Mouse (Mus musculus) hindbrain, postnatal 0 days (tissue): Measurements from ENCODE around the gene Neurl4. TPM values are rescaled to one million over a fixed set of nuclear protein-coding genes. Genes with fewer than 3 reads are reported as not detected.

Source experiments
- ATAC-seq: fragments of 200-750 bp; cut with Nextera tagmentation; 2 replicates; pipeline ENCODE4 v1.8.0; 2017; ENCODE audit warnings: mild to moderate bottlenecking, moderate TSS enrichment, moderate library complexity
- DNase-seq: peaks from one replicate; pipeline ENCODE4 v3.0.0-alpha.2; 2015; ENCODE audit warnings: low spot score
- H3K27ac ChIP-seq: fragments of 300-500 bp; sonication (generic); 2 replicates; pipeline ENCODE4 v1.5.1; 2014; ENCODE audit warnings: mild to moderate bottlenecking
- H3K27me3 ChIP-seq: fragments of 300-500 bp; sonication (generic); 2 replicates; pipeline ENCODE4 v1.6.1; 2014; ENCODE audit warnings: low read length, mixed read lengths; ENCODE audit not compliant: insufficient read depth
- H3K36me3 ChIP-seq: fragments of 300-500 bp; sonication (generic); 2 replicates; pipeline ENCODE4 v1.6.1; 2014; ENCODE audit warnings: low read length, mixed read lengths; ENCODE audit not compliant: insufficient read depth
- H3K4me1 ChIP-seq: fragments of 300-500 bp; sonication (generic); 2 replicates; pipeline ENCODE4 v1.6.1; 2014; ENCODE audit warnings: antibody characterized with exemption, low read length, mixed read lengths; ENCODE audit not compliant: insufficient read depth
- H3K4me2 ChIP-seq: fragments of 300-500 bp; sonication (generic); 2 replicates; pipeline ENCODE4 v1.6.1; 2014; ENCODE audit warnings: low read depth, mild to moderate bottlenecking, low read length, moderate library complexity, mixed read lengths
- H3K4me3 ChIP-seq: fragments of 300-500 bp; sonication (generic); 2 replicates; pipeline ENCODE4 v1.5.1; 2014; ENCODE audit warnings: low read length
- H3K9ac ChIP-seq: fragments of 300-500 bp; sonication (generic); replicated peaks from 2 replicates; pipeline ENCODE4 v1.6.1; 2014; ENCODE audit warnings: mild to moderate bottlenecking, low read length, moderate library complexity, mixed read lengths
- H3K9me3 ChIP-seq: fragments of 300-500 bp; sonication (generic); 2 replicates; pipeline ENCODE4 v1.6.1; 2016; ENCODE audit warnings: low read length, mixed read lengths
- CTCF ChIP-seq: IDR thresholded peaks from 2 replicates; pipeline ENCODE4 v1.5.1; 2016; ENCODE audit warnings: antibody characterized with exemption, control low read depth, low read depth
- WGBS: fragments of 180-500 bp; shearing (Covaris S2); extraction: QIAGEN DNeasy Blood & Tissue Kit; methylation state at CpG from one replicate; pipeline ENCODE4 v1.1.7; 2014; 5-methylcytosine and 5-hydroxymethylcytosine counted together
- polyA plus RNA-seq: library from polyadenylated mRNA; unstranded; fragments of >200 nt; fragmentation: Nextera tagmentation; extraction: Ambion mirVana; gene quantifications from 2 replicates; pipeline ENCODE4 v1.2.1, GENCODE M21; 2015
- total RNA-seq: library from RNA; depleted of rRNA; stranded (reverse); fragments of >200 nt; gene quantifications from 2 replicates; pipeline ENCODE4 v1.2.3, GENCODE M21; 2014

Neurl4 gene
- total and polyA plus RNA-seq, 2 experiments from 2014 or later: 11.9 to 118 TPM

- DNase-seq (no peak), ATAC-seq (no peak)
- Histone ChIP-seq H3K4me3 (no peak overlapping the region), H3K36me3 (peaks cover 37% of the 10 kb centered on the region), H3K27ac (no peak overlapping the region), H3K4me1 (peaks cover 18% of the 10 kb centered on the region), H3K27me3 (no peaks in the 10 kb centered on the region), H3K4me2 (no peak overlapping the region), H3K9ac (no peak overlapping the region), H3K9me3 (no peaks in the 10 kb centered on the region)
- 81% methylated on average over 8 of the region's 8 CpGs for WGBS
- TF ChIP-seq CTCF: no peak
Measured at GRCm38 (mm10) chr11:69917379-69917948, 16.6 kb downstream of the Neurl4 start.

GRCm38 (mm10) chr11:69918118-69918517 is 17.2 kb downstream of the Neurl4 start:
- ATAC-seq (no peak), DNase-seq (no peak)
- no peak for TF ChIP-seq CTCF
- H3K9me3 ChIP-seq: no peaks in the 10 kb centered on the region
- WGBS: 85% methylated on average over 5 of the region's 5 CpGs
- H3K4me2 ChIP-seq: no peak overlapping the region
- peaks cover 18% of the 10 kb centered on the region for H3K4me1 ChIP-seq
- no peaks in the 10 kb centered on the region for H3K27me3 ChIP-seq
- peaks cover 37% of the 10 kb centered on the region for H3K36me3 ChIP-seq
- H3K27ac ChIP-seq: no peak overlapping the region
- no peak overlapping the region for H3K9ac ChIP-seq
- no peak overlapping the region for H3K4me3 ChIP-seq

DNA sequence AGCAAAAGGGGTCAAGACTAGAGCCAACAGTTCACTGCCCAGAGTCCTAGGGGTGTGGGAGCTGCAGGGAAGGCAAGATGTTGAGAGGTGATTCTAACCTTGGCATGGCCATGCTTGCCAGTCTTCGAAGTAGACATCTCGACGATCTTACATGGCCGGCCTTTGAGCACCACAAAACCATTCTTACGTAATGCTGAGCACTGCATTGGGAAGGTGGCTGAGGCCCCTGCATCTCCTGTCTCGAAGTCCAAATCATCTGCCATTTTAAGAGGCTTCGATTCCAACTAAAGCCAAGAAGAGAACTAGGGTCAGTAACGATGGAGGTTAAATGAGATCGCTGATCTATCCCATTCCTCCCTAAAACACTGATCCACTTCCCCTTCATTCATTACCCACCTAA is 18.2 kb downstream of the Neurl4 start:
- Histone ChIP-seq H3K27ac (no peak overlapping the region), H3K9me3 (no peaks in the 10 kb centered on the region), H3K4me2 (peak overlapping the region; percentile 79), H3K36me3 (peaks cover 37% of the 10 kb centered on the region), H3K27me3 (no peaks in the 10 kb centered on the region), H3K9ac (peak overlapping the region; percentile 95; the same call in 1 of the 2 replicates), H3K4me1 (peaks cover 15% of the 10 kb centered on the region), H3K4me3 (peak overlapping the region; percentile 85; the same call in 1 of the 2 replicates)
- DNase-seq: no peak
- ATAC-seq: no peak
- WGBS: 80% methylated on average over 9 of the region's 9 CpGs
- TF ChIP-seq CTCF: no peak

DNA sequence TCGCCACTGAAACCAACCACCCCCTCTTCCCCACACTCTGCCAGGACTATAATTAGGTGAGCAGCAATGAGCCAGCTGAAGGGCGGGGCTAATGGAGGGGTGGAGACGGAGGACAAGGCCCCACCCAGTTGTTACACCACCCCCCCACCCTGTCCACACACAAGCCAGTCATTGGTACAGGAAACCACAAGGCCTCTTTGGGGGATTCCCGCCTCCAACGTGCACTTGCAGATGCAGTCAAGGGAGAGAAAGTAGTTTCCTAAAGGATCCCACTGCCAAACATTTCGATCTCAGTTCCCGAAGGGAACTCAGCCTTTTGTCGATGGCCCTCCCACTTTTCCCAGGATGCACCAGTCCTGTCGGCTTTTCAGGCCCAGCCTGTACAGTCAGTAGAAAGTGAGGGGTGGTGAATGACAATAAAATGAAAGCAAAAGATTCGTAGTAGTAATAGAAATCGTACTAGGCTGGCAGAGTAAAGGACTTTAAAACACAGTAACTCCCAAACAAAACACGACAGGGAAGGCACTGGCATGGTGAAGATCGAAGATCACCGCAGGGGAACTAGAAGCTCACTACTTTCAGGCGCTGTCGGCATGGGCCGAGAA is 18.9 kb downstream of the Neurl4 start:
- H3K4me3 ChIP-seq: peak overlapping the region; percentile 85
- 1% methylated on average over 17 of the region's 17 CpGs for WGBS
- DNase-seq: peak; percentile 78

GRCm38 (mm10) chr11:69920266-69921031 is 19.6 kb downstream of the Neurl4 start:
- Histone ChIP-seq H3K27ac (peak overlapping the region; percentile 96), H3K27me3 (no peaks in the 10 kb centered on the region), H3K4me2 (peak overlapping the region; percentile 79), H3K9me3 (no peaks in the 10 kb centered on the region), H3K4me3 (peak overlapping the region; percentile 85), H3K4me1 (peaks cover 10% of the 10 kb centered on the region), H3K9ac (peak overlapping the region; percentile 95), H3K36me3 (peaks cover 31% of the 10 kb centered on the region)
- no peak for TF ChIP-seq CTCF
- under 1% methylated on average over 50 of the region's 65 CpGs for WGBS
- DNase-seq (peak; percentile 45), ATAC-seq (no peak)

More for the DNA sequence above, 18.9 kb downstream of the Neurl4 start:
- H3K27me3 ChIP-seq: no peaks in the 10 kb centered on the region
- H3K4me1 ChIP-seq: peaks cover 12% of the 10 kb centered on the region
- peak overlapping the region; percentile 96 for H3K27ac ChIP-seq
- TF ChIP-seq CTCF: no peak
- no peak for ATAC-seq
- H3K9ac ChIP-seq: peak overlapping the region; percentile 95
- peak overlapping the region; percentile 79 for H3K4me2 ChIP-seq
- H3K9me3 ChIP-seq: no peaks in the 10 kb centered on the region
- peaks cover 37% of the 10 kb centered on the region for H3K36me3 ChIP-seq

- H3K27ac ChIP-seq: peak within 1 kb of the TSS; percentile 96
- peak within 1 kb of the TSS; percentile 85 for H3K4me3 ChIP-seq
- H3K4me1 ChIP-seq: peaks cover 10% of the 10 kb centered on the region
- H3K9ac ChIP-seq: peak within 1 kb of the TSS; percentile 95
- ATAC-seq (peak; percentile 97), DNase-seq (peak; percentile 100)
- H3K4me2 ChIP-seq: peak within 1 kb of the TSS; percentile 79
- 0% methylated on average over 78 of the region's 78 CpGs for WGBS
- H3K36me3 ChIP-seq: peaks cover 24% of the 10 kb centered on the region
- no peaks in the 10 kb centered on the region for H3K9me3 ChIP-seq
- TF ChIP-seq CTCF: peak; percentile 86
- no peaks in the 10 kb centered on the region for H3K27me3 ChIP-seq
Measured at GRCm38 (mm10) chr11:69921114-69922011, 20.5 kb downstream of the Neurl4 start, which contains the start of gene Eif5a. Gene Eif5a (minus strand): TSS chr11:69921958.
